14 mouse cellular contexts compared by ENCODE assay signal in the genomic region with DNA sequence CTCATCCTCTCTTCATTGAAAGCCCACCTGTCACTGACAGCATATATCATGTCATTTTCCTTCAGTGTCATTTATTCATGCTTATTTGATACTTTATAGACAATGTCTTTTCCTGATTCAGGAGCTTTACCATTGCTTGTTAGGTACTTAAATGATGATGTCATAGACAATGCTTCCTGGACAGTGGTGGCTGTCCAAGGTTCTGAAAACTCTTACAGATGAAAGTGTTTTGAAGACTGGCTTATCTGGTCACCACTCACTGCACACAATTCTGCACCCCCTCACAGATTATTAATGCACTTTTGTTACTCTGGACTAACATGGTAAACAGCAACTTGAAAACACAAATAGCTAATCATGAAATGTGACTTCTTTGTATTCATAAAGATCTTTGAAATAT.
DNase-seq lines count a peak whose midpoint lies in the region.
"Had no signal": no experiment of that assay in that cellular context is flagged by ENCODE, and none has a peak within 500 bp of the region (broad histone marks: within the 10 kb centered on the region; RNA-seq: fewer than 3 reads in every experiment).

No protein-coding gene starts in this region.

- no peak overlapping the region for H3K4me3 ChIP-seq in embryonic facial prominence, embryonic 10.5 days
- H3K4me3 ChIP-seq: heart, adult 2 months; hindbrain, embryonic 10.5 days; megakaryocyte, embryonic 14.5 days had no signal

- DNase-seq in heart, postnatal 4 days: peak; percentile 20
- DNase-seq in heart, adult 18-20 months: no peak
- DNase-seq in thymus, postnatal 14 days: peak; percentile 3
- no peak for DNase-seq in thymus, postnatal 0 days (ENCODE audit: low spot score)
- peak; percentile 10 for DNase-seq in embryonic facial prominence, embryonic 10.5 days (ENCODE audit: low spot score)
- DNase-seq in yolk sac, embryonic 10.5 days (ENCODE audit: low spot score): peak; percentile 21
- DNase-seq in right cerebral cortex, adult 2 months (ENCODE audit: low spot score in 2 of 2): no peak
- no peak for DNase-seq in cerebellum, adult 11-12 months
- DNase-seq: cerebellum, adult 8-10 months; heart, adult 2 months; right cerebral cortex, adult 18-20 months; thymus, postnatal 25 days had no signal

- H3K36me3 ChIP-seq in embryonic facial prominence, embryonic 10.5 days (replicated peaks): no peaks in the 10 kb centered on the region
- H3K36me3 ChIP-seq: hindbrain, embryonic 10.5 days had no signal

- no peak overlapping the region for H3K27ac ChIP-seq in embryonic facial prominence, embryonic 10.5 days (replicated peaks)
- H3K27ac ChIP-seq: heart, adult 2 months; hindbrain, embryonic 10.5 days had no signal

- no peaks in the 10 kb centered on the region for H3K4me1 ChIP-seq in embryonic facial prominence, embryonic 10.5 days
- H3K4me1 ChIP-seq: hindbrain, embryonic 10.5 days; megakaryocyte, embryonic 14.5 days had no signal

- H3K27me3 ChIP-seq in embryonic facial prominence, embryonic 10.5 days (replicated peaks; ENCODE audit: low read depth, poor library complexity, severe bottlenecking): no peaks in the 10 kb centered on the region
- H3K27me3 ChIP-seq: megakaryocyte, embryonic 14.5 days had no signal

- H3K9me3 ChIP-seq in embryonic facial prominence, embryonic 10.5 days: no peaks in the 10 kb centered on the region
- H3K9me3 ChIP-seq: hindbrain, embryonic 10.5 days; megakaryocyte, embryonic 14.5 days had no signal

Comparison
In these comparisons a context has a peak if more than half of its experiments do, and no peak if none do; other contexts are left out.
1. DNase-seq: peak in heart, postnatal 4 days (single experiment), thymus, postnatal 14 days (single experiment), embryonic facial prominence, embryonic 10.5 days (single experiment) and yolk sac, embryonic 10.5 days (single experiment); none in heart, adult 18-20 months (0 of 2), thymus, postnatal 0 days (single experiment), right cerebral cortex, adult 2 months (0 of 2) and cerebellum, adult 11-12 months (single experiment).